Mouse (Mus musculus): ENCODE measurements around the gene Zfp473. TPM values are rescaled to one million over a fixed set of nuclear protein-coding genes. Genes with fewer than 3 reads are reported as not detected.

The Zfp473 gene
- polyA plus RNA-seq (2012; rRNA removed), result 1.2 and 1.3 TPM in 2 replicates

DNA sequence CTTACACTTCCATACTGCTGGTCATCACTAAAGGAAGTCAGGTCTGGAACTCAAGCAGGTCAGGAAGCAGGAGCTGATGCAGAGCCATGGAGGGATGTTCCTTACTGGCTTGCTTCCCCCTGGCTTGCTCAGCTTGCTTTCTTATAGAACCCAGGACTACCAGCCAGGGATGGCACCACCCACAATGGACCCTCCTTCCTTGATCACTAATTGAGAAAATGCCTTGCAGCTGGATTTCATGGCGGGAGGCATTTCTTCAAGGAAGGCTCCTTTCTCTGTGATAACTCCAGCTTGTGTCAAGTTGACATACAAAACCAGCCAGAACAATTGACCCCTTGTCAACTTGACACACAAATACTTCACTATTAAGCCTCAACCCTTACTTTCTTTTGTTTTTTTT is at the start of gene Zfp473:
Gene Zfp473 (minus strand): TSS at position 101 of the 400 bp plus-strand sequence.

DNA sequence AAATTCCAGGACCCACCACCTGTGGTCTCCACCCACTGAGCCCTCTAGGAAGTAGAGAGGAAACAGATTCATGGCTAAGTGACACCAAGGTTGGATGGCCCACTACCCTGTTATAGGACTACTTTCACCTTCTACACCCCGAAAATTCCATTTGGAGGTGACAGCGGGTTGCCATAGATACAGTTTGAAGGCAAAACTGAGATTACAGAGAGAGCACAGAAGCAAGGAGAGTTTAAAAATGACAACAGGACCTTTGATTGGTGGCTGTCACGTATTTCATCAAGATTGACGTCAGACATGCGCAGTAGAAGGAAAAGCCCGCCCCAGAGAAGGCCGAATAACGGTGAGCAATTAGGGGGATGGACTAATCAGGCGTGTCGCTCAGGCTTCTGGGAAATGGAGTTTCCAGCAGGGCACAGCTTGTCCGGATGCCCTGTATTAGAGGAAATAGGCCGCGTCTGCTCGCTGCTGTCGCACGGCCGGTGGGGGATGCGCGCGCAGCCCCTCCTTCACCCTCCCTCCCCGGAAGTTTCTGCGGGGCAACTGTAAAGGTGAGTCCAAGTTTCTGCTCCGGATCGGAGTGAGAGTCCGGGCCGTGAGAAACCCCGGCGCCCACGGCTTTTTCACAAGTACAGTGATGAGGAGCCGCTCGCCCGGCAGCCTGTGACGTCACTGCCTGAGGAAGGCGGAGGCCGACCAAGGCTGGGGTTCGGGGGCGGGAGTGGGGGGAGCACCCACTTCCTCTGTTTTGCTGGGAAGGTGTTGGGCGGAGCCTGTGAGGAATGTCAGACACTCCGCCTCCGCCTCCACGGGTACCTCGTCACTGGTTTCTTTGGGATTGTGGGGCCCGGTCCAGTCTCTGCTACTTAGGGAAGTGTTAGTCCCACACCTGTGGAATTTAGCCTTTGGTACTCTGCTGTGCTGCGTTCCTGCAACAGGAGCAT is 2.5 kb downstream of the Zfp473 start, which contains the start of gene Vrk3:
Gene Vrk3 (plus strand): TSS at position 313 of the 944 bp plus-strand sequence.

DNA sequence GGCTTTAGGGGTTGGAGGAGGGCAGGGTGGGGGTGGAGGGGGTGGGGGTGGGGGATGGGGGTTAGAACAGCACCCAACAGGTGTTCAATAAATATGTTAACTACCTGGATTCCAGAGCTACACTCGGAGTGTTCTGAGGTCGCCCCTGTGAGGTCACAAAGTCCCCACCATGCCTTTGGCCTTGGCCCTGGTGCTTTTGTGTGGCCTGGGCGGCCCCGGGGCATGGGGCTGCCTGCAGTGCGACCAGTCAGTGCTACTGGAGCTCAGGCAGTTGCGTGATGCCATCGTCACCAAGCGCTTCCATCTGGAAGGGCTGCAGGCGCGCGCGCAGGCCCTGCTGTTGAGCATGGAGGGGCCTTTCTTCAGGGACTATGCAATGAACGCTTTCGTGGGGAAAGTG is 42.3 kb downstream of the Zfp473 start, which contains the start of gene Izumo2:
Gene Izumo2 (plus strand): TSS at position 169 of the 400 bp plus-strand sequence.

Other genes starting within 250 kb of the Zfp473 start
- 0.04 and 0.19 TPM in 2 replicates for gene Mybpc2, start 226.4 kb downstream of the Zfp473 start, polyA plus RNA-seq (2012; rRNA removed)
- gene Spib, start 219.0 kb downstream of the Zfp473 start, polyA plus RNA-seq (2012; rRNA removed), result 0.04 and 0.09 TPM in 2 replicates
- 24.0 and 24.6 TPM in 2 replicates for gene Pold1, start 202.2 kb downstream of the Zfp473 start, polyA plus RNA-seq (2012; rRNA removed)
- 55.4 and 59.4 TPM in 2 replicates for gene Nr1h2, start 197.1 kb downstream of the Zfp473 start, polyA plus RNA-seq (2012; rRNA removed)
- gene Napsa, start 178.7 kb downstream of the Zfp473 start, polyA plus RNA-seq (2012; rRNA removed), result 0.19 and 0.27 TPM in 2 replicates
- gene Kcnc3, start 160.4 kb downstream of the Zfp473 start, polyA plus RNA-seq (2012; rRNA removed), result 14.7 and 17.8 TPM in 2 replicates
- gene Myh14, start 80.2 kb downstream of the Zfp473 start, polyA plus RNA-seq (2012; rRNA removed), result 2.2 and 2.8 TPM in 2 replicates
- not detected in 2 replicates for gene Izumo2, start 42.3 kb downstream of the Zfp473 start, polyA plus RNA-seq (2012; rRNA removed)
- 28.7 TPM in 2 replicates for gene Vrk3, start 2.6 kb downstream of the Zfp473 start, polyA plus RNA-seq (2012; rRNA removed)
- 60.4 and 62.0 TPM in 2 replicates for gene Nup62, start 65.0 kb upstream of the Zfp473 start, polyA plus RNA-seq (2012; rRNA removed)
- gene Il4i1, start 65.3 kb upstream of the Zfp473 start, polyA plus RNA-seq (2012; rRNA removed), result 0.43 and 0.61 TPM in 2 replicates
- 15.3 and 17.9 TPM in 2 replicates for gene Atf5, start 65.6 kb upstream of the Zfp473 start, polyA plus RNA-seq (2012; rRNA removed)
- 98.0 and 109 TPM in 2 replicates for gene Akt1s1, start 97.9 kb upstream of the Zfp473 start, polyA plus RNA-seq (2012; rRNA removed)
- 104 and 109 TPM in 2 replicates for gene Tbc1d17, start 98.0 kb upstream of the Zfp473 start, polyA plus RNA-seq (2012; rRNA removed)
- gene Pnkp, start 106.1 kb upstream of the Zfp473 start, polyA plus RNA-seq (2012; rRNA removed), result 31.5 and 33.3 TPM in 2 replicates
- gene Ptov1, start 118.7 kb upstream of the Zfp473 start, polyA plus RNA-seq (2012; rRNA removed), result 560 and 658 TPM in 2 replicates
- gene Med25, start 141.7 kb upstream of the Zfp473 start, polyA plus RNA-seq (2012; rRNA removed), result 135 and 146 TPM in 2 replicates
- 23.8 and 23.9 TPM in 2 replicates for gene Fuz, start 145.0 kb upstream of the Zfp473 start, polyA plus RNA-seq (2012; rRNA removed)
- 139 and 165 TPM in 2 replicates for gene Ap2a1, start 178.4 kb upstream of the Zfp473 start, polyA plus RNA-seq (2012; rRNA removed)
- 0.08 and 0.10 TPM in 2 replicates for gene Tsks, start 192.2 kb upstream of the Zfp473 start, polyA plus RNA-seq (2012; rRNA removed)
- 96.5 and 105 TPM in 2 replicates for gene Cpt1c, start 223.8 kb upstream of the Zfp473 start, polyA plus RNA-seq (2012; rRNA removed)
- 861 and 874 TPM in 2 replicates for gene Prmt1, start 235.5 kb upstream of the Zfp473 start, polyA plus RNA-seq (2012; rRNA removed)
- gene Irf3, start 246.6 kb upstream of the Zfp473 start, polyA plus RNA-seq (2012; rRNA removed), result 89.9 and 97.5 TPM in 2 replicates
- 8.4 and 10.7 TPM in 2 replicates for gene Bcl2l12, start 247.7 kb upstream of the Zfp473 start, polyA plus RNA-seq (2012; rRNA removed)

Data from central nervous system, embryonic 18 days (tissue).